ENCODE assay signal across 1 mouse cellular context in the genomic region with DNA sequence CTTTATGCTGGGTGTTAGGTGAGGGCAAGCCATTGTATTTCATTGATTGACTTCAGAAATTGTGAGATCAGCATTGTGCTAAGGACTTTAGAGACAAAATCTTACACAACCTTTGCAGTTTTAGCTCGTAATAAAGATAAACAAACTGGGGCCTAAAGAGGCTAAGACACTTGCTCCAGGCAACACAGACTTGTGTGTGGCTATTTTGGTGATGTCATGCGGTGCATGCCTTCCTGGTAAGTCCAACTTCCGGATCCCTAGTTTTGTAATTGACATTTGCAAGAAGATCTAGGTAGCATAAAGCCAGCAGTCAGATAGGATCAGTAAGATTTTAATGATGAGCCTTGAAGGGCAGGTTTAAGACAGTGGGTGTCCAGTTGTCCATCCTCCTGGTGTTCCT.
TF ChIP-seq lines count a peak whose summit lies in the region.

No protein-coding gene starts in this region.

TF ChIP-seq in CH12.LX, 34 proteins besides CTCF, POLR2A, EP300 and RAD21 (continued from another document):
- TF ChIP-seq USF1 (IDR thresholded peaks at IDR 0.05; ENCODE audit: low read depth, low read length) (no peak), POLR2AphosphoS2 (IDR thresholded peaks at IDR 0.05; ENCODE audit: low read depth, low read length) (no peak), ELF1 (IDR thresholded peaks at IDR 0.05; ENCODE audit: low read depth, low read length) (no peak), JUN (IDR thresholded peaks at IDR 0.05; ENCODE audit: insufficient read depth, low read depth, low read length) (no peak)
